Mouse (Mus musculus) embryonic facial prominence, embryonic 14.5 days (tissue): ENCODE measurements around the gene Dnah6. TPM values are rescaled to one million over a fixed set of nuclear protein-coding genes. Genes with fewer than 3 reads are reported as not detected.
A peak's percentile ranks its signal among the peaks of the same experiment; 100 is the strongest.

ENCODE experiments used
- ATAC-seq: fragments of 200-750 bp; cut with Nextera tagmentation; 2 replicates; pipeline ENCODE4 v1.8.0; 2017; ENCODE audit warnings: low read depth, moderate number of reproducible peaks, moderate TSS enrichment
- DNase-seq: peaks from one replicate; pipeline ENCODE4 v3.0.0-alpha.2; 2015; ENCODE audit warnings: low spot score
- H3K27ac ChIP-seq: fragments of 300-500 bp; sonication (generic); replicated peaks from 2 replicates; pipeline ENCODE4 v1.5.1; 2014; ENCODE audit warnings: low read depth, mild to moderate bottlenecking, low read length, moderate library complexity
- H3K27me3 ChIP-seq: fragments of 300-500 bp; sonication (generic); replicated peaks from 2 replicates; pipeline ENCODE4 v1.6.1; 2014; ENCODE audit warnings: low read length; ENCODE audit not compliant: control insufficient read depth, insufficient read depth
- H3K36me3 ChIP-seq: fragments of 300-500 bp; sonication (generic); 2 replicates; pipeline ENCODE4 v1.6.1; 2014; ENCODE audit warnings: low read length, mixed read lengths; ENCODE audit not compliant: control insufficient read depth, insufficient read depth
- H3K4me1 ChIP-seq: fragments of 300-500 bp; sonication (generic); 2 replicates; pipeline ENCODE4 v1.6.1; 2014; ENCODE audit warnings: antibody characterized with exemption, low read length; ENCODE audit not compliant: control insufficient read depth, insufficient read depth
- H3K4me2 ChIP-seq: fragments of 300-500 bp; sonication (generic); 2 replicates; pipeline ENCODE4 v1.6.1; 2014; ENCODE audit warnings: low read depth, mild to moderate bottlenecking, low read length, moderate library complexity, mixed read lengths
- H3K4me3 ChIP-seq: fragments of 300-500 bp; sonication (generic); 2 replicates; pipeline ENCODE4 v1.5.1; 2014; ENCODE audit warnings: low read depth, mild to moderate bottlenecking, low read length
- H3K9ac ChIP-seq: fragments of 300-500 bp; sonication (generic); 2 replicates; pipeline ENCODE4 v1.6.1; 2014; ENCODE audit warnings: low read depth, mild to moderate bottlenecking, low read length, moderate library complexity, mixed read lengths
- H3K9me3 ChIP-seq: fragments of 300-500 bp; sonication (generic); 2 replicates; pipeline ENCODE4 v1.6.1; 2016; ENCODE audit warnings: low read length; ENCODE audit not compliant: control insufficient read depth
- WGBS: fragments of 180-500 bp; shearing (Covaris S2); extraction: QIAGEN DNeasy Blood & Tissue Kit; methylation state at CpG from one replicate; pipeline ENCODE4 v1.1.7; 2014; 5-methylcytosine and 5-hydroxymethylcytosine counted together
- polyA plus RNA-seq: library from polyadenylated mRNA; unstranded; fragments of >200 nt; fragmentation: Nextera tagmentation; extraction: Ambion mirVana; gene quantifications from 2 replicates; pipeline ENCODE4 v1.2.1, GENCODE M21; 2014

Gene Dnah6
- polyA plus RNA-seq, 1 experiment from 2014 or later, result 0.42 TPM

DNA sequence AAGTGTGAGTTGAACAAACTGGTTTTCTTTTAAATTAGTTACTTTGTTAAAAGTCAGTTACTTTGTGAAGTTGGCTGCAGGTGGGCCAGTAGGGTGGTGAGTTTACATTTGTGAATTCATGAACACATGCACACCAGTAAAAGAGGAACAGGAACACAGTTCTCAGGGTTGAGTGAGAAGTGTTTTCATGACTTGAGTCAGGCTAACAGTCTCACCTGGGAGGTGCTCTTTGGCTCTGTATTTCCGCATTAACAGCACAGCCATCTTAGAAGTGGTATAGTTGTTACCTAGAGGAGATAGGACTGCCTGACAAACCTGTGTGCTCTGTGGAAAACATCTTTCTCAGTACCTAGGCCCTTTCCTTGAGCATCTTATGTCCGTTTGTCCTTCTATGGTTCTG, 31.6 kb upstream of the Dnah6 start:
- Histone ChIP-seq H3K4me1 (peaks cover 5% of the 10 kb centered on the region), H3K4me3 (no peak overlapping the region), H3K4me2 (no peak overlapping the region), H3K27me3 (no peaks in the 10 kb centered on the region), H3K9ac (no peak overlapping the region), H3K36me3 (peaks cover 18% of the 10 kb centered on the region), H3K27ac (no peak overlapping the region), H3K9me3 (no peaks in the 10 kb centered on the region)
- 92% methylated on average over 2 of the region's 2 CpGs for WGBS
- no peak for ATAC-seq
- no peak for DNase-seq

DNA sequence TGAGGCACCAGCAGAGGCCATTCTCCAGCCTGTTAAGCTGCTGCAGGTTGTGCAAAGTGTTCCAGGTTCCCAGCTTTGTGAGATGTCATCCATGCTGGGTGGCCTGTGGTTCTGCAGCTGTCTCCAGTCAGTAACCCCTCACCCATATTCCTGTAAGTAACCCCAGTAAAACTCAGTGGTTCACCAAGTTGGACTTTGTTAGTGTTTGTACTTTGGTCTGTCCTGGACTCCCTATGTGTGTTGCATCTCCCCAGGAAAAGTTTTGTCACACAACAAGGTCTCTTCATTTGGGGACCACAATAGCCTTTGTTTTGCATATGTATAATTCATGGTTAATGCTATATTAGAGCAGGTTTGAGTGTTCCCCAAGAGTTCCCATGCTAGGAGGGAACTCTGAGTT, 30.9 kb upstream of the Dnah6 start:
- DNase-seq (no peak), ATAC-seq (no peak)
- no peak overlapping the region for H3K9ac ChIP-seq

DNA sequence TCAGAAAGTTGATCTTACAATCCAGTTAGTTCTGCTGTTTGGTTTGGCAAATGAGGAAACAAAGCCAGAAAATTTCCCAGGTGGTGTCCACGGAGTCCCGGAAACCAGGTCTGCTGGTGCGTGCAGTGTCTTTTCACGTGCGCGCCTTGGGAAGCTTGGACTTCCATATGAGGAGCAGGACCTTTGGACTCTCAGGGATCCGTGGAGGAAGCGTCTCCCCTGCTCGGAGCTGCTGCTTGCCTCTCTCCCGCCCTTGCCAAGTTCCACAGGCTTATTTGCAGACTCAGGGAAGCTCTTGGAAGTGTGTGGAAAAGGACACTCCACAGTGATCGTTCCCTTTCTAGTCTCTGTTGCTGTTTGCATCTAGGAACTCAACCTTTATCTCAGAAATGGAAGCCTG, 29.9 kb upstream of the Dnah6 start:
- no peak overlapping the region for H3K4me3 ChIP-seq
- no peaks in the 10 kb centered on the region for H3K9me3 ChIP-seq
- WGBS, result 87% methylated on average over 11 of the region's 11 CpGs
- H3K9ac ChIP-seq, result no peak overlapping the region
- peaks cover 5% of the 10 kb centered on the region for H3K4me1 ChIP-seq
- no peaks in the 10 kb centered on the region for H3K27me3 ChIP-seq
- H3K4me2 ChIP-seq, result no peak overlapping the region
- H3K36me3 ChIP-seq, result peaks cover 2% of the 10 kb centered on the region; the same call in 1 of the 2 replicates
- ATAC-seq (no peak), DNase-seq (no peak)
- H3K27ac ChIP-seq, result no peak overlapping the region

More for the DNA sequence above, 30.9 kb upstream of the Dnah6 start:
- Histone ChIP-seq H3K27ac (no peak overlapping the region), H3K9me3 (no peaks in the 10 kb centered on the region), H3K4me3 (no peak overlapping the region), H3K4me2 (no peak overlapping the region), H3K4me1 (peaks cover 5% of the 10 kb centered on the region), H3K36me3 (peaks cover 13% of the 10 kb centered on the region), H3K27me3 (no peaks in the 10 kb centered on the region)

DNA sequence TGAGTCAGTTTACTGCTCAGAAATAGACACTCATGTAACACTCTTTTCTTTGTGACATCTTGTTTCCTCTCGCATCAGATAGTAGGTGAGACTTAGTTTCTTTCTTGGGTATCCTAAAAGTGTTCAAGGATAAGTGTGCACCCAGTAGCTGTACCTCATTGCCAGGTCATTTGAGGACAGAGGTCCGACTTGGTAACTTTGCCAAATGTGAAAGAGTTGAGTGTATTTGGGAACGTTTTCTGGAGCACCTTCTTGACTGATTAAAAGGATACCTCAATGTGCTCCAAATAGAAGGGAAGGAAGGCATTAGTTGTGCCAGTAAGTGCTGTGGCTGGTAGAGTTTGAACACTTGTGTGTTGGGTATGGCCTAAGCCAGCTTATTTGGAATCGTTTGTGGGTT, 28.4 kb upstream of the Dnah6 start:
- H3K4me1 ChIP-seq, result peaks cover 5% of the 10 kb centered on the region
- no peak for DNase-seq
- peak overlapping the region; percentile 75; the same call in 1 of the 2 replicates for H3K4me2 ChIP-seq
- H3K36me3 ChIP-seq, result no peaks in the 10 kb centered on the region
- WGBS, result 86% methylated on average over 4 of the region's 4 CpGs
- no peaks in the 10 kb centered on the region for H3K27me3 ChIP-seq
- no peak for ATAC-seq
- no peak overlapping the region for H3K4me3 ChIP-seq
- no peak overlapping the region for H3K27ac ChIP-seq
- H3K9ac ChIP-seq, result 0 out of 2 replicates have a peak overlapping the region, but pooled peaks have one; percentile 8
- no peaks in the 10 kb centered on the region for H3K9me3 ChIP-seq

DNA sequence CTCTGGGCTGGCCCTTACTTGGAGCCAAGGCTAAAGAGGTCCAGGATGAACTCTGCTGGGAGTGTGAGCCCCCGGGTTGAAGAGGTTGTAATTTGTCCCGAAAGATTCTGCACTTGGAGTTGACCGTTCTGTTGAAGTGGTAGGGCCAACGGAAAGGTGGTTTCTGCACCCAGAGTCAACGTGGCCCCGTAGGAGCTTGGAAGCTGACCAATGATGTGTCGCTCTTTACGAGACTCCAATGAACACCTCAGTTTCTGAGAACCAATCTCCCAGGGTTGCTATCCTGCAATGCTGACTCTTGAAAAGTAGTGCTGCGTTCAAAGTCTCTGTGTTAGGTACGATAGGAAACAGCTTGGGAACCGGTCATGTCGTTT, 27.6 kb upstream of the Dnah6 start:
- H3K9ac ChIP-seq, result peak overlapping the region; percentile 94
- 0 out of 2 replicates have a peak, but pooled peaks have one; percentile 1 for ATAC-seq
- H3K9me3 ChIP-seq, result no peaks in the 10 kb centered on the region
- peaks cover 5% of the 10 kb centered on the region for H3K4me1 ChIP-seq
- no peaks in the 10 kb centered on the region for H3K36me3 ChIP-seq
- no peaks in the 10 kb centered on the region for H3K27me3 ChIP-seq
- peak overlapping the region; percentile 88 for H3K4me3 ChIP-seq
- DNase-seq, result peak; percentile 33
- H3K4me2 ChIP-seq, result peak overlapping the region; percentile 75
- H3K27ac ChIP-seq, result 0 out of 2 replicates have a peak overlapping the region, but pooled peaks have one; percentile 56
- WGBS, result 4% methylated on average over 12 of the region's 12 CpGs

DNA sequence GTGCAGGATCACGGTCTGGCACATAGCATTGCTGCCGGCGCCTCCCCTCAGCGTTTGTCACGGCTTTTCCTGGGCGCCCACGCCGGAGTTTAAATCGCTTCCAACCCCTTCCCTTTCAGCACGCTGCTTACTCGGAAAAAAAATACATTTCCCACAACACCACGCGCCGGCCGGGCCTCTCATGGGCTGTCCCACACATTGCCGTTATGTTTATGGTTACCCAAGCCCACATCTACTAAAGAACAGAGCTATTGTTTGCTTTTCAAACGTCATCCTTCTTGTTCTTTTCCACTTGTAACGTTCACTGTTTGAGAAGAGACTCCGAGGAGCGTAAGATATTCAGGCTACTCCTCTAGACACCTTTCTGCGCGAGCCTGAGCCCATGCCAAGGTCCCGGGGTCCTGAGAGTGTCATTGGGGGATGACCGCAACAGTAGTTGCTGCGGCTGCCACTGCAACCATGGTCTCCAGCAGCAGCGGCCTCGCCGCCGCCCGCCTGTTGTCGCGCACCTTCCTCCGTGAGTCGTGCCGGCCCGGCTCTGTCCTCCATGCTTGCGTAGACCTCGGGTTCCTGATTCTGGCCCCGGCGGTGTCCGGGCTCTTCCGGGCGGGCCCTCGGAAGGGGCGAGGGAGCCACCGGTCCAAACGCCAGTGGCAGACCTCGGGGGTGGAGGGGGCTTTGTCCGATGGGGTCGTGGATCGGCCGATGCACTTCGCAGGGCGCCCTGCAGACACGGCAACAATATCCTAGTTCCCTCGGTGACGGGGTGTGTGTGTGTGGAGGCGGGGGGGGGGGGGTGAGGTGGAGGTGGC, 27.0 kb upstream of the Dnah6 start, which contains the start of gene Suclg1:
TSS of gene Suclg1 (plus strand) at position 146 of the 812 bp plus-strand sequence.
- DNase-seq (peak; percentile 94), ATAC-seq (peak; percentile 95)
- Histone ChIP-seq H3K27me3 (no peaks in the 10 kb centered on the region), H3K9ac (peak within 1 kb of the TSS; percentile 94), H3K4me3 (peak within 1 kb of the TSS; percentile 88), H3K4me2 (peak within 1 kb of the TSS; percentile 75), H3K4me1 (peaks cover 5% of the 10 kb centered on the region), H3K36me3 (no peaks in the 10 kb centered on the region), H3K9me3 (no peaks in the 10 kb centered on the region), H3K27ac (peak within 1 kb of the TSS; percentile 56; the same call in 1 of the 2 replicates)
- 1% methylated on average over 47 of the region's 58 CpGs for WGBS

DNA sequence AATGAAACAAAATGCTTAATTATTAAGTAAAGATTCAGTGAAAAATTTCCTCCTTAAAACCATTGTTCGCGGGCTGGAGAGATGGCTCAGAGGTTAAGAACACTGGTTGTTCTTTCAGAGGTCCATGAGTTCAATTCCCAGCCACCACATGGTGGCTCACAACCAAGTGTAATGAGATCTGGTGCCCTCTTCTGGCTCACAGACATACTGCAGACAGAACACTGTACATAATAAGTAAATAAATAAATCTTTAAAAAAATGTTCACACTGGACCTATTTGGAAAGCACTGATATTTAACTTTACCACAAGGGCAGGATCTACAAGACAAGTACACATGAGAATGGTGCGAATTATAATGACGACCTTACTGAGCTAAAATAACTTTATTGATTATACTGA, 26.0 kb upstream of the Dnah6 start:
- DNase-seq (peak; percentile 16), ATAC-seq (no peak)
- Histone ChIP-seq H3K9ac (no peak overlapping the region), H3K36me3 (no peaks in the 10 kb centered on the region), H3K27me3 (no peaks in the 10 kb centered on the region), H3K9me3 (no peaks in the 10 kb centered on the region), H3K4me2 (peak overlapping the region; percentile 75), H3K4me1 (peaks cover 5% of the 10 kb centered on the region), H3K4me3 (peak overlapping the region; percentile 88), H3K27ac (no peak overlapping the region)
- WGBS, result 42% methylated on average over 4 of the region's 4 CpGs

DNA sequence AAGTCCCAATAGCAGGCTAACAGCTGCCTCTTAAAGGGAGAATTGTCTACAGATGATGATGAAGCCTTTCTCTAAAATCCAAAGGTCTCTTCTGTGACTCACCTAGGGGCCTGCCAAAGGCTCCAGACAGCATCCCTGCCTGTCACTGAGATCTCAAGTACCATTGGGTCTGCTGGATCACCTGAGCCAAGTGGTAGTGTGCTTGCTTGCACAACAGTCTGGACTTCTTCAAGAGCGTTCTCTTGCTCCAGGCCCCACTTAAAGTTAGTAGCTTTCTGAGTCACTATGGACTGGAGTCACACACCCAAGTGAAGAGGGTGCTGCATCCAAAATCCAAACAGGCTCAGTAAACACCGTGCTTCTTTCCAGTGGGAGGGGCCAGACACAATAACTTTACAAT, 25.4 kb upstream of the Dnah6 start:
- no peak overlapping the region for H3K9ac ChIP-seq
- 77% methylated on average over 2 of the region's 2 CpGs for WGBS
- H3K4me2 ChIP-seq, result no peak overlapping the region
- no peak overlapping the region for H3K4me3 ChIP-seq
- ATAC-seq (no peak), DNase-seq (no peak)
- no peaks in the 10 kb centered on the region for H3K27me3 ChIP-seq
- H3K27ac ChIP-seq, result no peak overlapping the region
- H3K4me1 ChIP-seq, result peaks cover 5% of the 10 kb centered on the region
- H3K9me3 ChIP-seq, result no peaks in the 10 kb centered on the region
- H3K36me3 ChIP-seq, result no peaks in the 10 kb centered on the region

DNA sequence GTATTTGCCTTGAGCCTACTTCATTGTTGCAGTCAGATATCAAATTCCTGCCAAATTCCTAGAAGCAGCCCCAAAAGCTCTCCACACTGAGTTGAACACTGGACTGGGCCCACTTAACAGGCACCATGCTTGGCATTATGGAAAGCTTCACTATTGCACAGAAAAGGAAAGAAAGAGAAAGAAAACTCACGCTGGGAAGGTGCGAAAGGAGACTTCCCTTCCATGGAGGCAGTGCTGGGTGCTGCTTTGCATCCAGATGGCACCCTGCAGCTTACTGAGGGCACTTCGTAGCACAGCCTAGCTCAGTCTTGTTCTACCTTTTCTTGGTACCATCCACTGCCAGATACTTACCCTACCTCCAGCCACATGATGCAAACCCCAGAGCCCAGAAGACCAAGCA, 14.2 kb upstream of the Dnah6 start:
- WGBS, result 75% methylated on average over 3 of the region's 3 CpGs
- DNase-seq (no peak), ATAC-seq (no peak)
- Histone ChIP-seq H3K4me3 (no peak overlapping the region), H3K27me3 (no peaks in the 10 kb centered on the region), H3K4me1 (0 out of 2 replicates have a peak, but pooled peaks cover 3% of the 10 kb centered on the region), H3K27ac (no peak overlapping the region), H3K9me3 (peaks cover 5% of the 10 kb centered on the region; the same call in 1 of the 2 replicates), H3K9ac (no peak overlapping the region), H3K4me2 (no peak overlapping the region), H3K36me3 (no peaks in the 10 kb centered on the region)
